Mouse (Mus musculus) thymus, adult 2 months (tissue): Measurements from ENCODE around the gene Sri. TPM values are rescaled to one million over a fixed set of nuclear protein-coding genes. Genes with fewer than 3 reads are reported as not detected.
"Not testable (repeated sequence)": the region's sequence is repeated elsewhere in the genome, so short reads cannot be mapped to it uniquely, and the experiment has no call there.

Experiments
- DNase-seq: peaks from one replicate; pipeline ENCODE4 v3.0.0; 2021
- H3K27ac ChIP-seq: fragments of 200-500 bp; 2 replicates; pipeline ENCODE4 v1.5.1; 2012; ENCODE audit warnings: low read length, control low read depth; ENCODE audit not compliant: control insufficient read depth, insufficient read depth
- H3K27me3 ChIP-seq: fragments of 200-500 bp; 2 replicates; pipeline ENCODE4 v1.6.1; 2012; ENCODE audit warnings: mild to moderate bottlenecking, low read length, moderate library complexity, mixed read lengths; ENCODE audit not compliant: control insufficient read depth, insufficient read depth
- H3K36me3 ChIP-seq: fragments of 200-500 bp; 2 replicates; pipeline ENCODE4 v1.6.1; 2012; ENCODE audit warnings: mild to moderate bottlenecking, low read length, moderate library complexity; ENCODE audit not compliant: control insufficient read depth, insufficient read depth
- H3K4me1 ChIP-seq: fragments of 200-500 bp; replicated peaks from 2 replicates; pipeline ENCODE4 v1.6.1; 2012; ENCODE audit warnings: low read length; ENCODE audit not compliant: control insufficient read depth, insufficient read depth
- H3K4me3 ChIP-seq: fragments of 200-500 bp; 2 replicates; pipeline ENCODE4 v1.5.1; 2012; ENCODE audit warnings: mild to moderate bottlenecking, low read length, control low read depth, moderate library complexity; ENCODE audit not compliant: control insufficient read depth, insufficient read depth
- CTCF ChIP-seq: fragments of 200-500 bp; IDR thresholded peaks from 2 replicates; pipeline ENCODE4 v1.5.1; 2012; ENCODE audit warnings: mild to moderate bottlenecking, control low read depth, low read length, moderate library complexity, borderline replicate concordance; ENCODE audit not compliant: control insufficient read depth, poor library complexity, insufficient read depth; ENCODE audit errors: extremely low read depth
- POLR2A ChIP-seq: fragments of 200-500 bp; IDR thresholded peaks from 2 replicates; pipeline ENCODE4 v1.6.1; 2012; ENCODE audit warnings: mild to moderate bottlenecking, low read length, control low read depth, moderate library complexity; ENCODE audit not compliant: control insufficient read depth, poor library complexity, insufficient read depth; ENCODE audit errors: extremely low read depth
- WGBS: fragments of 180-500 bp; shearing (Covaris S2); methylation state at CpG from one replicate; pipeline ENCODE4 v1.1.7; 2018; 5-methylcytosine and 5-hydroxymethylcytosine counted together
- polyA plus RNA-seq: library from polyadenylated mRNA; depleted of rRNA; stranded (reverse); fragments of >200 nt; gene quantifications from 2 replicates; pipeline ENCODE4 v1.2.3, GENCODE M21; 2012; rRNA removed

Gene Sri
- polyA plus RNA-seq: 181 and 216 TPM in 2 replicates

DNA sequence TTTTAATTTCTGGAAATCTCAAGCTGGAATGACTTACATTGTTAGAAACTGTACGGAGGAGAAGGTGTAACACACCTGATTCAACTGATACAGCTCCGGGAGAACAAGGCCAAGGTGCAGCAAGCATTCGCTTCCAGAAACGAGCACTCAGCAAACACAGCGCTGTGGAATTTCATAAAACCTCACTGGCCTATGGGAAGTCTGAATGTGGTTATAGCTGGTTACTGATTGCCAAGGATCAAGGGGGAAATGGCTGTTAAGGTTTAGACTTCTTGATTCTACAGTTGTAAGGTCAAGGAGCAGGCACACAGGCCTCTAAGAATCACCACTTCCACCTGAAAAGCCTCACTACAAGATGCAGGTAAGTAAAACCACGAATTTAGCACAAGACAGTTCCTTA is at the start of gene Sri:
Sri (plus strand) TSS at position 224 of the 400 bp plus-strand sequence.
- no peaks in the 10 kb centered on the region for H3K36me3 ChIP-seq
- H3K27ac ChIP-seq: no peak within 1 kb of the TSS
- no peaks in the 10 kb centered on the region for H3K4me1 ChIP-seq
- H3K4me3 ChIP-seq: no peak within 1 kb of the TSS
- 87% methylated on average over 6 of the region's 6 CpGs for WGBS
- no peak for TF ChIP-seq CTCF
- DNase-seq: no peak
- H3K27me3 ChIP-seq: no peaks in the 10 kb centered on the region

DNA sequence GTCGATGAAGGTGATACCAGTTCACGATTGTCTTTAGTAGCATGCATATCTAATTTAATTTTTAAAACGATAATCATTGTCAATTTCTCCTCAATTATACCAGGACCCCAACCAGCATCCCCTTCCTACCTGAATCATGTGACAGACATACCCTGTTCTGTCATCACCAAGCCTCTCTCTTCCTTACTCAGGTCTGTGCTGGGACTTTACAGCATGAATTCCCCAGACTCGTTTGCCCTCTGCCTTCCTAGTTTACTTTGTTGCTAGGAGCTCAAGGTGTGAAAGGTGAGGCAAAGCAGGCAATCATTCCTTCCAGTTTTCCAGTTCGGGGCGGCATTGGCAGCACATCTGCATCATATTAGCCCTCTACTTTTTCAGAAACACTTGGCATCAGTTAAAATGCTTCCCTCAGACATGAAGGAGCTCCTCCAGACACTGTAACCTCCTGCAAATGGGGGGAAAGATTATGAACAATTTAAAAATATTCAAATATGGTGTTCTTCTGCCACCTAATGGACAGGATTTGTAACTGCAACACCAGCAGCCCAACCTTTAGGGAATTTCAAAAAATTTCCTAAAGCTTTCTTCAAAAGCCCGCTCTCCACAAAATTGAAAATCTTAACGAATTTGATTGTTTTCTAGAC is 49.4 kb upstream of the Sri start:
- Histone ChIP-seq H3K27ac (no peak overlapping the region), H3K4me3 (no peak overlapping the region), H3K36me3 (no peaks in the 10 kb centered on the region), H3K4me1 (no peaks in the 10 kb centered on the region), H3K27me3 (no peaks in the 10 kb centered on the region)
- TF ChIP-seq POLR2A: no peak
- TF ChIP-seq CTCF: no peak
- WGBS: 59% methylated on average over 8 of the region's 8 CpGs
- no peak for DNase-seq

DNA sequence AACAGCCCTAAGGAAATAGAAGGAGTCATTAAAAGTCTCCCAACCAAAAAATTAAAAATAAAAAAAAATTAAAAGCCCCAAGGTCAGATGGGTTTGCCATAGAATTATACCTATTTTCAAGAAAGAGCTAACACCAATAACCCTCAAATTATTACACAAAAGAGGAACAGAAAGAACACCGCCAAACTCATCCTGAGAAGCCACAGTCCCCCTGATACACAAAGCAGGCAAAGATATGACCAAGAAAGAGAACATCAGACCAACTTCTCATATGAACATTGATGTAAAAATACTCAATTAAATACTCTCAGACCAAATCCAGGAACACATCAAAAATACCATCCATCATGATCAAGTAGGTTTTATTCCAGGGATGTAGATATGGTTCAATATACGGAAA is 48.8 kb upstream of the Sri start:
- H3K4me3 ChIP-seq: no peak overlapping the region
- DNase-seq: no peak
- H3K36me3 ChIP-seq: no peaks in the 10 kb centered on the region
- TF ChIP-seq CTCF (no peak), POLR2A (no peak)
- no peaks in the 10 kb centered on the region for H3K27me3 ChIP-seq
- H3K27ac ChIP-seq: no peak overlapping the region
- H3K4me1 ChIP-seq: no peaks in the 10 kb centered on the region
- WGBS: 91% methylated on average over 2 of the region's 2 CpGs

DNA sequence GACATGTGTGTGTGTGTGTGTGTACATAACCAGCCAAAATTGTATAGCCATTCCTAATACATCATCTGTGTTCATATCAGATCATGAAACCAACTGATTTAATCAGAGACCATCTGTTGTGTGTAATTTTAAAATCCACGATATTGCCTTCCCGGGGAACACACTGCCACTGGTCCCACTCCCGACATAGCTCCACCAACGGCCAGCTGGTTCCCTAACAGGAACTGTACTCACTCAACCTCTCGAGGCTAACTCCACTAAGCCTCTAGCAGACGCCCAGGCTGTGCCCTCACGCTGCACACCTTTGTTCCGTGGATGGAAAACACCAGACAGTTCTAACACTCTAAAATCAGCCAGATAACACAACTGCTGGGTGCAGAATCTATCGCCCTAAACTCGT is 45.4 kb upstream of the Sri start:
- DNase-seq: no peak
- no peak overlapping the region for H3K27ac ChIP-seq
- no peaks in the 10 kb centered on the region for H3K36me3 ChIP-seq
- 73% methylated on average over 10 of the region's 10 CpGs for WGBS
- no peaks in the 10 kb centered on the region for H3K27me3 ChIP-seq
- no peak overlapping the region for H3K4me3 ChIP-seq
- TF ChIP-seq POLR2A: no peak
- no peaks in the 10 kb centered on the region for H3K4me1 ChIP-seq

DNA sequence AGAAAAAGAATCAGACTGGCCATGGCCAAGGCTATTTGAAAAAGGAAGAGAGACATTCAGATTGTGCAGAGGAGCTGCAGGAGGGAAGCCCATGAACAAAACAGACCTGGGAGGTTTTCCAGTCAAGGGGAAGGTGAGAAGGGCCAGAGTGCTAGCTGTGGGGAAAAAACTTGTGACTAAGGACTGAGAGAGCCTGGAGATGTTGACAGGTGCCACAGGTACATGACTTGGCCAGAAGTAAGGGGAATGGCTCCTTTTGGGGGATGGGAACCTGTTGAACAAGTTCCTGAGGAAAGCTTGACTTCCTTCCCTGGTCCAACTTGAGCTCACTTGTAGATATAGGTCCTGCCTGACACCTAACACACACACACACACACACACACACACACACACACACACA is 43.1 kb upstream of the Sri start:
- no peak for DNase-seq
- no peak for TF ChIP-seq CTCF
- TF ChIP-seq POLR2A: no peak
- Histone ChIP-seq H3K27ac (no peak overlapping the region), H3K36me3 (no peaks in the 10 kb centered on the region), H3K4me1 (no peaks in the 10 kb centered on the region), H3K27me3 (no peaks in the 10 kb centered on the region), H3K4me3 (no peak overlapping the region)

DNA sequence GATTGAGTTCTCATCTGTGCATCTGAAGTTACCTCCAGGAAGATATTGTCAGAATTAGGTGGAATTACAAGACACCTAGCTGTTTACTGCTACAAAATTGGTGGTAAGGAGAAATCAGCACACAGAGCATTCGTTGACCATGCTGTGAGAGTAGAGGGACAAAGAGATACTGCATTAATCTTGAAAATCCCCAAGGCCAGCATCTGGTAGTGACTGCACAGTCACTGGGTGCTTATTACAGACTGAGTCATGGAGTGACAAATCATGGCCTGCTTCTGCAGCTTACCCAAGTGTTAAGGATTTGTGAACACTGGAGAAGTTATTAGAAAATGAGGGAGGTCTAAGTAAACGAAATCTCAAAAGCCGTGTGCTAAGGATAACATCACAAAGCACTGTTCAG is 32.6 kb upstream of the Sri start:
- Histone ChIP-seq H3K27ac (no peak overlapping the region), H3K27me3 (no peaks in the 10 kb centered on the region), H3K4me3 (no peak overlapping the region), H3K36me3 (no peaks in the 10 kb centered on the region), H3K4me1 (no peaks in the 10 kb centered on the region)
- TF ChIP-seq POLR2A (no peak), CTCF (no peak)
- DNase-seq: no peak
- 83% methylated on average over 3 of the region's 3 CpGs for WGBS

DNA sequence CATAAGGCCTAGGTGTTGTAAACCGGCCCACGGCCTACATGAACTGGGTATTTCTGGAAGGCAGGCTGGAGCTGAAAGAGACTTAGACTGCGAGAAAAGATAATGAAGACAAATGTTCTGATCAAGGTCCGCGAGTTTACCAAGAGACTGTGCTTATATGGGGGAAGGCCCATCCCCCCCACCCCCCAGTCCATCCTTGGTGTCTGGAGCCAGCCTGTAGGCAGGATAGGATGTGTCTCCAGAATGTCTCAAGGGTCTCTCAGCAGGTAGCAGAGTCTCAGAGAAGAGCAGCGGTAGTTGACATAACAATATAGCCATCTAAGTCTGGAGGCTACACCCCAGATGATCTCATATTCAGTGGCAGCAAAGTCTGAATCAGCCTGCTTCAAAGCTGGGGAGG is 11.3 kb upstream of the Sri start:
- WGBS: 96% methylated on average over 6 of the region's 6 CpGs
- H3K27ac ChIP-seq, H3K36me3 ChIP-seq, H3K4me3 ChIP-seq, H3K4me1 ChIP-seq, H3K27me3 ChIP-seq, DNase-seq: not testable (repeated sequence)

DNA sequence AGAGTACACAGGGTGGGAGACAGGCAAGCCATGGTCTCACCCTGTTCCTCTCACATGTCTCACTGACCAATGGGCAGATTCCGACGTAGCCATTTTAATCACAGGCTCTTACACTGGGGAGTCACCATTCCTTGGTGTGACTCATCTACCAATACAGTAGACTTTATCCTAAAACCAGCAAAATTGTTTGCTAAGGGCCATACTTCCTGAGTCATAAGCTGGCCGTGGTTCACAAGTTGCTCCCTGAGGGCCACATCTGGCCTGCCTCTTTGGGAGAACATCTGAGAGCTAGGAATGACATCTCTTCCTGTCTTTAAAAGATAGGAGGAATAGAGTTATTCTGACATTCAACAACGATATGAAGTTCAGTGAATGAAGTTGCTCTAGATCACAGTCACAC is 7.9 kb downstream of the Sri start:
- Histone ChIP-seq H3K27me3 (no peaks in the 10 kb centered on the region), H3K27ac (no peak overlapping the region), H3K4me1 (peaks cover 10% of the 10 kb centered on the region), H3K36me3 (no peaks in the 10 kb centered on the region), H3K4me3 (no peak overlapping the region)
- DNase-seq: no peak
- WGBS: 94% methylated on average over 4 of the region's 4 CpGs
- TF ChIP-seq CTCF (no peak), POLR2A (no peak)
